Mouse (Mus musculus): Measurements from ENCODE around the gene Sars2.

The Sars2 gene

GRCm38 (mm10) chr7:28778825-28779224 lies 37.0 kb downstream of the Sars2 start:
- DNase-seq (ENCODE audit: low spot score in 2 of 2) = no peak

GRCm38 (mm10) chr7:28780067-28780658 lies 38.4 kb downstream of the Sars2 start:
- peak; percentile 89 to 91 for DNase-seq (ENCODE audit: low spot score in 2 of 2)

GRCm38 (mm10) chr7:28780857-28781256 lies 39.1 kb downstream of the Sars2 start:
- no peak for DNase-seq (ENCODE audit: low spot score in 2 of 2)

GRCm38 (mm10) chr7:28781261-28781663 lies 39.5 kb downstream of the Sars2 start:
- no peak for DNase-seq (ENCODE audit: low spot score in 2 of 2)

- DNase-seq (ENCODE audit: low spot score in 2 of 2) = no peak
Observed at GRCm38 (mm10) chr7:28785161-28785560, 43.4 kb downstream of the Sars2 start.

GRCm38 (mm10) chr7:28787884-28788283 lies 46.1 kb downstream of the Sars2 start:
- no peak for DNase-seq (ENCODE audit: low spot score in 2 of 2)

- no peak for DNase-seq (ENCODE audit: low spot score in 2 of 2)
Observed at GRCm38 (mm10) chr7:28788307-28789195, 46.8 kb downstream of the Sars2 start, which contains the start of gene Rinl. Rinl (plus strand) TSS chr7:28788969.

- DNase-seq (ENCODE audit: low spot score in 2 of 2) = no peak
Observed at GRCm38 (mm10) chr7:28789235-28789634, 47.4 kb downstream of the Sars2 start.

GRCm38 (mm10) chr7:28790066-28790806 lies 48.4 kb downstream of the Sars2 start:
- DNase-seq (ENCODE audit: low spot score in 2 of 2) = no peak

- DNase-seq (ENCODE audit: low spot score in 2 of 2) = no peak
Observed at GRCm38 (mm10) chr7:28791706-28792105, 49.9 kb downstream of the Sars2 start.

GRCm38 (mm10) chr7:28792391-28793185 lies 50.8 kb downstream of the Sars2 start:
- DNase-seq (ENCODE audit: low spot score in 2 of 2) = no peak

- DNase-seq (ENCODE audit: low spot score in 2 of 2) = no peak
Observed at GRCm38 (mm10) chr7:28793834-28794233, 52.0 kb downstream of the Sars2 start.

GRCm38 (mm10) chr7:28794496-28794895 lies 52.7 kb downstream of the Sars2 start:
- DNase-seq (ENCODE audit: low spot score in 2 of 2) = no peak

GRCm38 (mm10) chr7:28795832-28796231 lies 54.0 kb downstream of the Sars2 start:
- no peak for DNase-seq (ENCODE audit: low spot score in 2 of 2)

GRCm38 (mm10) chr7:28796562-28796975 lies 54.8 kb downstream of the Sars2 start:
- DNase-seq (ENCODE audit: low spot score in 2 of 2) = peak; percentile 64 to 72

- no peak for DNase-seq (ENCODE audit: low spot score in 2 of 2)
Observed at GRCm38 (mm10) chr7:28799994-28800393, 58.2 kb downstream of the Sars2 start.

- no peak for DNase-seq (ENCODE audit: low spot score in 2 of 2)
Observed at GRCm38 (mm10) chr7:28801451-28801850, 59.7 kb downstream of the Sars2 start.

GRCm38 (mm10) chr7:28801901-28802670 lies 60.3 kb downstream of the Sars2 start:
- DNase-seq (ENCODE audit: low spot score in 2 of 2) = no peak

- DNase-seq (ENCODE audit: low spot score in 2 of 2) = no peak
Observed at GRCm38 (mm10) chr7:28802846-28803588, 61.2 kb downstream of the Sars2 start.

Measured in frontal cortex, postnatal 25 days (tissue).